Mouse (Mus musculus) liver, embryonic 16.5 days (tissue): ENCODE data around the gene Msgn1. TPM values are rescaled to one million over a fixed set of nuclear protein-coding genes. Genes with fewer than 3 reads are reported as not detected.

ENCODE experiments used
- ATAC-seq: fragments of 200-750 bp; cut with Nextera tagmentation; 2 replicates; pipeline ENCODE4 v1.8.0; 2017; ENCODE audit warnings: low read depth, mild to moderate bottlenecking, moderate number of reproducible peaks, moderate library complexity
- H3K27ac ChIP-seq: fragments of 300-500 bp; sonication (generic); 2 replicates; pipeline ENCODE4 v1.5.1; 2014; ENCODE audit warnings: mild to moderate bottlenecking, low read length
- H3K27me3 ChIP-seq: fragments of 300-500 bp; sonication (generic); 2 replicates; pipeline ENCODE4 v1.6.1; 2014; ENCODE audit warnings: low read depth, low read length, mixed read lengths; ENCODE audit not compliant: control insufficient read depth, insufficient read depth
- H3K36me3 ChIP-seq: fragments of 300-500 bp; sonication (generic); 2 replicates; pipeline ENCODE4 v1.6.1; 2014; ENCODE audit warnings: mild to moderate bottlenecking; ENCODE audit not compliant: control insufficient read depth, insufficient read depth
- H3K4me1 ChIP-seq: fragments of 300-500 bp; sonication (generic); 2 replicates; pipeline ENCODE4 v1.6.1; 2014; ENCODE audit warnings: low read depth, low read length, mixed read lengths; ENCODE audit not compliant: control insufficient read depth
- H3K4me2 ChIP-seq: fragments of 300-500 bp; sonication (generic); 2 replicates; pipeline ENCODE4 v1.6.1; 2014; ENCODE audit warnings: low read depth, low read length, mixed read lengths
- H3K4me3 ChIP-seq: fragments of 300-500 bp; sonication (generic); 2 replicates; pipeline ENCODE4 v1.5.1; 2014; ENCODE audit warnings: low read depth, mild to moderate bottlenecking, low read length
- H3K9ac ChIP-seq: fragments of 300-500 bp; sonication (generic); 2 replicates; pipeline ENCODE4 v1.6.1; 2014; ENCODE audit warnings: low read depth, low read length
- H3K9me3 ChIP-seq: fragments of 300-500 bp; sonication (generic); replicated peaks from 2 replicates; pipeline ENCODE4 v1.6.1; 2016; ENCODE audit warnings: low read length; ENCODE audit not compliant: control insufficient read depth
- WGBS: fragments of 180-500 bp; shearing (Covaris S2); extraction: QIAGEN DNeasy Blood & Tissue Kit; methylation state at CpG from one replicate; pipeline ENCODE4 v1.1.7; 2014; ENCODE audit not compliant: insufficient replicate concordance; 5-methylcytosine and 5-hydroxymethylcytosine counted together
- polyA plus RNA-seq: library from polyadenylated mRNA; unstranded; fragments of >200 nt; fragmentation: Nextera tagmentation; extraction: Ambion mirVana; gene quantifications from 2 replicates; pipeline ENCODE4 v1.2.1, GENCODE M21; 2015

Gene Msgn1
- polyA plus RNA-seq, 1 experiment from 2014 or later, result not detected

DNA sequence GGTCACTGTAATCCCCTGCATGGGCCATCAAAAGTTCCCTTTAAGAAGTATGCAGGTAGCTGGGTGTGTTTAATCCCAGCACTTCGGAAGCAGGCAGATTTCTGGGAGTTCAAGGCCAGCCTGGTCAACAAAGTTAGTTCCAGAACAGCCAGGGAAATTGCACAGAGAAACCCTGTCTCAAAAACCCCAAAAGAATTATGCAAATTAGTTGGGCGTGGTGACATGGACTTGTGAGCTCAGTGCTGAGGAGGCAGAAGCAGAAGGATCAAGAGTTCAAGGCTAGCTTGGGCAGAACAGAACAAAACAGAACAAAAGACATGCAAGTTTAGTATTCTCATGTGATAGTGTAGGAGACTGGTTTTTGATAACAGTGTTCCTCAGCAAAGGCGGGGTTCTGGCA lies 13.8 kb upstream of the Msgn1 start:
- no peak for ATAC-seq
- H3K27ac ChIP-seq, result no peak overlapping the region
- no peaks in the 10 kb centered on the region for H3K36me3 ChIP-seq
- no peak overlapping the region for H3K4me3 ChIP-seq
- no peak overlapping the region for H3K9ac ChIP-seq
- no peak overlapping the region for H3K4me2 ChIP-seq
- no peaks in the 10 kb centered on the region for H3K27me3 ChIP-seq
- no peaks in the 10 kb centered on the region for H3K4me1 ChIP-seq
- no peaks in the 10 kb centered on the region for H3K9me3 ChIP-seq
- WGBS, result 56% methylated on average over 3 of the region's 3 CpGs

DNA sequence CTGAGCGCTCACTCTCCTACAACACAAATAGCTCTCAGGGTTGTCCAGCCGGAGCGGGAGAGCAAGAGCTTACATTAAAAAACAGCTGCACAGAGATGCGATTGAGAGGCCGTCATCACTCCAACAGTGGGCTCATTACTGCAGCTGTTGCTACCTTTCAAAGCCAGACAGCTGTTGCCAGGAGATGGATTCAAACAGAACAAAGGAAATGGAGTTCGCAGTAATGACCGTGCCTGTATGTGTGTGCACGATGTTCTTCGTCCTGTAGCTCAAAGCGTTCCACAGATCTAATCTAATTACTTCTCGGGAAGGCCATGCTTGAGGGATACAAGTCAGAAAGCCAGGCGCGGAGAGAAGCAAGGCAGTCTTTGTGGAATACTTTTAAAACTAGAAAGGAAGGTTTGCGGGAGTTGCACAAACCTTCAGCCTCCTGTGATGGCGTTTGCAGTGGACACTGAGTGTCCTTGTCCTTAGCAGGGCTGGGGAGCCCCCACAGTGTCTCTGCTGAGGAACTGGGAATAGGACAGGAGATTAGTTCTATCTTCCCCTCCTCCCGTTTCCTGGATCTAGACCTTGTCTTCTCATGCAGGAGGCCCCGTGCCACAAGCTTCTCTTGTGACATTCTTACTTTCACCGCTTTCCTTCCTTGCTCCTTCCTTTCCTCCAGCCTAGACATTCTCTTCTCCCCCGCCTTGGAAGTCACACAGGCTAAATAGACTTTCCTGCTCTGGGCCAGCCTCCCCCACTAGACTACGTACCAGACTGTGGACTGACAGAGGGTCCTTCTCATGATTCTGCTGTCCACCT lies 13.0 kb upstream of the Msgn1 start:
- Histone ChIP-seq H3K4me1 (no peaks in the 10 kb centered on the region), H3K9me3 (no peaks in the 10 kb centered on the region), H3K4me3 (no peak overlapping the region), H3K27ac (no peak overlapping the region), H3K27me3 (no peaks in the 10 kb centered on the region), H3K9ac (no peak overlapping the region), H3K36me3 (no peaks in the 10 kb centered on the region), H3K4me2 (no peak overlapping the region)
- no peak for ATAC-seq
- 65% methylated on average over 20 of the region's 20 CpGs for WGBS

DNA sequence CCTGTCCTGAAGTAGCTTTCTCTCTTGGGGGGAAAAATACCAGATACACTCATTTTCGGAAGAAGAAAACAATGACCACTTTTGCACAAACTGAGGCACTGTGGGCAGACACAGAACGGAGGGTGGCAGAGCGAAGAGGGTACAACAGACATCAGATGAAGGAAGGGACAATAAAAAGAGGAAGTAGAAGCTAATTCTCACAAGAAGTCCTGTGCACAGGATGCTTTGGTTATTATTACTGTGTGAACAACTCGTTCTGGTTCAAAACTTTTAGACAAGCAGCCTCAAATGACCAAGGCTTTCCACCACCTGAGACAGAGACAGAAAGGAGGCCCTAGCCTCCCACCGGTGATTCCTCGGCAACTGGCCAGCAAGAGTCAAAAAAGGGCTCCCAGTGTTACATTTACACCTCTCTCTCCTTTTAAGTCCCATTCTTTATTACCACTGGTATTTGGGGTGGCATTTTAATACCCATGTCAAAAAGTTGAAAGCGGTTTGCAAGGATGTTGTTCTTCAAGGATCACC lies 9.0 kb upstream of the Msgn1 start:
- Histone ChIP-seq H3K27me3 (no peaks in the 10 kb centered on the region), H3K9ac (no peak overlapping the region), H3K36me3 (no peaks in the 10 kb centered on the region), H3K9me3 (no peaks in the 10 kb centered on the region), H3K4me3 (no peak overlapping the region), H3K4me1 (no peaks in the 10 kb centered on the region), H3K27ac (no peak overlapping the region), H3K4me2 (no peak overlapping the region)
- no peak for ATAC-seq
- WGBS, result 30% methylated on average over 7 of the region's 7 CpGs

DNA sequence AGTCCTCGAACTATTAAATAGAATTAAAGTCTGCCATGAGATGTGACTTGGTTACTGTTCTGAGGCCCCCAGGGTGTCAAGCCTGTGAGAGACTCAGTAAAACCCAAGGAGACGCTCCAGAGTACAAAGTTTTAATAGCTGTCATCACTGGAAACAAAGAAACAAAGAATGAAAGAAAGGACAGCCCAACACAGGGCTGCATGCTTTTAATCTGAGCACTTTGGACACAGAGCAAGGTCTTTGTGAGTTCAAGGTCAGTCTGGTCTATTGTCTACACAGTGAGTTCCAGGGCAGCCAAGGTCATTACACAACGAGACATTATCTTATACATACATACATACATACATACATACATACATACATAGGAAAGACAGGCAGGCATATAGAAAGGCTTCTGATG lies 7.7 kb upstream of the Msgn1 start:
- H3K4me3 ChIP-seq, result no peak overlapping the region
- no peak overlapping the region for H3K4me2 ChIP-seq
- WGBS, result 46% methylated on average over 3 of the region's 3 CpGs
- no peak overlapping the region for H3K27ac ChIP-seq
- H3K9me3 ChIP-seq, result no peaks in the 10 kb centered on the region
- no peak overlapping the region for H3K9ac ChIP-seq
- no peaks in the 10 kb centered on the region for H3K4me1 ChIP-seq
- no peaks in the 10 kb centered on the region for H3K36me3 ChIP-seq
- no peaks in the 10 kb centered on the region for H3K27me3 ChIP-seq
- ATAC-seq, result no peak

DNA sequence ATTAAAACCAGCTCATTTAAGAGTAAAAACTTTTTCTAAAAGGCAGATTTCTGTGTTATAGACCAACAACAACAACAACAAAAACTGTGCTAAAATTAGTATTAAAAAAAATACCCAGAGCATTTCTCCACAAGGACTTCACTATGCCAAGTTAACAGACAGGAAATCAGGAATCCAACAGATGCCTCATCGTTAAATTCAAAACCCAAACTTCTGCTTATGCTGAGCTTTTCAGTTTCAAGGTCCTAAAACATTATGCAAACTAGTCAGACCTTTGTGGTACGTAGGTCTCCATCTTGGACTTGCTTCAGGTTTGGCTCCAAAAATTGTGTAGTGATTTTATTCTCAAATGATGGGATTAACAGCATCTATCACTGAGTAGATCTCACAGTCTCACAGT lies 6.8 kb upstream of the Msgn1 start:
- Histone ChIP-seq H3K4me3 (no peak overlapping the region), H3K27ac (no peak overlapping the region), H3K4me1 (no peaks in the 10 kb centered on the region), H3K27me3 (no peaks in the 10 kb centered on the region), H3K9ac (no peak overlapping the region), H3K36me3 (no peaks in the 10 kb centered on the region), H3K9me3 (no peaks in the 10 kb centered on the region), H3K4me2 (no peak overlapping the region)
- ATAC-seq, result no peak
- WGBS, result 59% methylated on average over 2 of the region's 2 CpGs

DNA sequence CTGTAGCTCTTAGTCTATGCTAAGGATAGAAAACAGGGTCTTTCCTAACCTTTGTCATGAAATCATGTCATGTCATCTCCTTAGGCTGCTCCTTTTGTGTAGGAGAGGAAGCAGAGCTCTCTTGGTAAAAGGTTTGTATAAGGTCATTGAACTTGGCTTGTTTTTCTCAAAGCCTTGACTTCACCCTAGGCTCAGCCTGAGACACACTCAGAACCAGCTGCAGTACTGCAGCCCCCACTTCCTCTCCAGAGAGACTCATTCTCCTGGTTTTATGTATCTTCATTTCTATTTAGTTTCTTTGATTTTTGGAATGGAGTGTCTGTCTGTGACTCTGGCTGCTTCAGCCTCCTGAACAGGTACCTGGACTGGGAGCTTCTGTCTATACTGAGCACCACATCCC lies 6.0 kb upstream of the Msgn1 start:
- Histone ChIP-seq H3K9ac (no peak overlapping the region), H3K9me3 (no peaks in the 10 kb centered on the region), H3K36me3 (no peaks in the 10 kb centered on the region), H3K4me3 (no peak overlapping the region), H3K4me2 (no peak overlapping the region), H3K27me3 (no peaks in the 10 kb centered on the region), H3K27ac (no peak overlapping the region), H3K4me1 (no peaks in the 10 kb centered on the region)
- ATAC-seq, result no peak

DNA sequence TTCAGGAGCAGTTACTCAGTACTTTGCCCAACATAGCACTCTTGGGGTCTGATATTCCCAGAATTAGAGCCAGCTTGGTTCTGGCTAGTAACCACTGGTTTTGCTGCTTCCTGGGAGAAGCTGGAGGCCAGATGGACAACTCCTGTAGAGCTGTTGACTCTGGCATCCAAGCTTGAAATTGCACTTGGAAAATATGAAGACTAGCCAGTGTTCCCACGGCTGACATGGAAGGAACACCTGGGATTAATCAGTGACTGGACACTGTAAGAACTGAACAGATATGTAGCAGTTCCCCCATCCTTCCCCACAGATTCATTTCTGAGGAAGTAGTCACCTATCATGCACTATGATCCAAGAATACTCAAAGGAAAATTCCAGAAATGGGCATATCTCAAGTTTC lies 4.1 kb upstream of the Msgn1 start:
- H3K9me3 ChIP-seq, result no peaks in the 10 kb centered on the region
- 21% methylated on average over 1 of the region's 1 CpGs for WGBS
- H3K27me3 ChIP-seq, result no peaks in the 10 kb centered on the region
- no peaks in the 10 kb centered on the region for H3K36me3 ChIP-seq
- no peak overlapping the region for H3K27ac ChIP-seq
- H3K4me2 ChIP-seq, result no peak overlapping the region
- H3K9ac ChIP-seq, result no peak overlapping the region
- no peak overlapping the region for H3K4me3 ChIP-seq
- no peak for ATAC-seq
- no peaks in the 10 kb centered on the region for H3K4me1 ChIP-seq

DNA sequence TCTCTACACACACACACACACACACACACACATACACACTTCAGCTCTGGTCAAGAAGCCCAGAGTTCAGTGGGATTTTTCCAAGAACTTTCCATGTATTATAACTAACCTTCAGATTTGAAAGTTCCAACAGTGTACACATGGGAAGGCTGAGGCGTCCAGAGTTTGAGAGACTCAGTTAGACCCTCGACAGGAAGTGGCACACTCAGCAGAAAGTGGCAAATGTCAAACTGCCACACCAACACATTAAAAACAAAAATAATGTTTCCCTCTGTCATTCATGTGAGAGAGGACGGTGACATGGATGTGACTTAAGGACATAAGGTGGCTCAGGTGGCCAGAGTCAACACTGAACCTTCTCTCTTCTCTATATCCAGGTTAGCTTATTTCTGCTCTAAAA lies 1.6 kb upstream of the Msgn1 start:
- H3K27me3 ChIP-seq, result no peaks in the 10 kb centered on the region
- 32% methylated on average over 3 of the region's 3 CpGs for WGBS
- no peaks in the 10 kb centered on the region for H3K4me1 ChIP-seq
- H3K9me3 ChIP-seq, result no peaks in the 10 kb centered on the region
- no peak for ATAC-seq
- H3K4me3 ChIP-seq, result no peak overlapping the region
- H3K27ac ChIP-seq, result no peak overlapping the region
- no peaks in the 10 kb centered on the region for H3K36me3 ChIP-seq
- H3K4me2 ChIP-seq, result no peak overlapping the region
- no peak overlapping the region for H3K9ac ChIP-seq

DNA sequence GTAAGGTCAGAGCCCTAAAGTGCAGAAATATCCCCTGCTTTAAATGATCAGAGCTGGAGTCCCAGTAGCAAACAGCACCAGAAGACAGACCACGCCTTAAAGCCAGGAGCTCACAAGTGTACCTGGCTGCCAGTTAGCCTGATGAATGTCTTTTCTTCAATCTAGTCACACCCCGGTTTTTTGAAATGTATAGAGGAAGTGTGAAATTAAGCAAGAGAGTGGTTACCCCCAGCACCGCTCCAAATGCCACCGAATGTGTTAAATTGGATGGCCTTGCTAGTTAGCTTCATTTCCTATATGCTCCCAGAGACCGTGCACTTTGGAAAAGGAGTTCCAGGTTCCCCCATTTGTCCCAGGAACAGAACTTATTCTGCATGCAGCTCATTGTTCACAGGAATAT lies 864 bp upstream of the Msgn1 start:
- WGBS, result 24% methylated on average over 5 of the region's 5 CpGs
- Histone ChIP-seq H3K27me3 (no peaks in the 10 kb centered on the region), H3K36me3 (no peaks in the 10 kb centered on the region), H3K4me3 (no peak overlapping the region), H3K4me2 (no peak overlapping the region), H3K9ac (no peak overlapping the region), H3K9me3 (no peaks in the 10 kb centered on the region), H3K4me1 (no peaks in the 10 kb centered on the region), H3K27ac (no peak overlapping the region)
- no peak for ATAC-seq
